8 mouse cellular contexts compared by ENCODE assay signal in the genomic region with DNA sequence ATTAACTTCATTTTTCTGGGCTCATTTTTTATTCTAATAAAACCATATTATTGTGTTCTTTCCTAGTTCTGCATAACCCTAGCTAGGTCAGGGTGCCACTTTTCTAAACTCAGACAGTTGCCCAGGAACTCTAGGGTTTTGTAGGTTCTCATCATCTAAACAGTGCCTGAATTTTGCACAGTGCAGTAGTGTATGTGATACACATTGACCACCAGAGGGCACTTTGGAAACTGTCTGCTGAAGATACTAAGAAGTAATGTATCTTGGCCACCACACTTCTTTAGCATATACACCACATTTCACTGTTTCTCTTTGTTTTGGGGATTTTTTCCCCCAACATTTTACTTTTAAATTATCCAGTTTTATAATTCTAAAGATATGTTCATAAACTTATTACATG. TPM values are rescaled to one million over a fixed set of nuclear protein-coding genes. Genes with fewer than 3 reads are reported as not detected.
A peak's percentile ranks its signal among the peaks of the same experiment; 100 is the strongest.
DNase-seq lines count a peak whose midpoint lies in the region; ATAC-seq and TF ChIP-seq lines count a peak whose summit lies in the region.

No protein-coding gene starts in this region.

- no peak overlapping the region for H3K27ac ChIP-seq in kidney, adult 2 months (ENCODE audit: insufficient read depth, low read depth, low read length)
- H3K27ac ChIP-seq in forebrain, embryonic 15.5 days (replicated peaks) = no peak overlapping the region

- TF ChIP-seq CTCF in kidney, adult 2 months (conservative IDR thresholded peaks at IDR 0.05; ENCODE audit: insufficient read depth, insufficient read length, low read depth, low read length) = 0 out of 2 replicates have a peak, but pooled peaks have one; percentile 20

- ATAC-seq in forebrain, embryonic 15.5 days (replicated peaks) = peak; percentile 92

- H3K27me3 ChIP-seq in kidney, adult 2 months (replicated peaks; ENCODE audit: control insufficient read depth, insufficient read depth, low read length) = no peaks in the 10 kb centered on the region
- H3K27me3 ChIP-seq in forebrain, embryonic 15.5 days = no peaks in the 10 kb centered on the region

- H3K4me1 ChIP-seq in kidney, adult 2 months (ENCODE audit: control insufficient read depth, insufficient read depth, low read length) = no peaks in the 10 kb centered on the region
- no peaks in the 10 kb centered on the region for H3K4me1 ChIP-seq in forebrain, embryonic 15.5 days

- peak; percentile 38 for DNase-seq in kidney, adult 2 months
- DNase-seq in kidney, postnatal 14 days = no peak
- peak; percentile 66 for DNase-seq in ES-CJ7 (ENCODE audit: low read depth, low spot score)
- DNase-seq in mesoderm, embryonic 11.5 days (ENCODE audit: low read depth, low spot score) = peak; percentile 59
- no peak for DNase-seq in left cerebral cortex, adult 18-20 months (ENCODE audit: low spot score in 2 of 2)
- no peak for DNase-seq in cerebellum, adult 9-11 months
- DNase-seq in left cerebral cortex, postnatal 10 days (ENCODE audit: extremely low spot score in 1 of 2, low spot score in 2 of 2) = no peak

- H3K4me2 ChIP-seq in forebrain, embryonic 15.5 days (replicated peaks) = no peak overlapping the region

- no peaks in the 10 kb centered on the region for H3K9me3 ChIP-seq in forebrain, embryonic 15.5 days

- H3K4me3 ChIP-seq in kidney, adult 2 months (ENCODE audit: insufficient read depth, low read depth, low read length) = no peak overlapping the region
- no peak overlapping the region for H3K4me3 ChIP-seq in forebrain, embryonic 15.5 days

- no peak for TF ChIP-seq POLR2A in kidney, adult 2 months (IDR thresholded peaks at IDR 0.05; ENCODE audit: low read depth, low read length)

- peaks cover 2% of the 10 kb centered on the region; the same call in 1 of the 2 replicates for H3K36me3 ChIP-seq in kidney, adult 2 months (ENCODE audit: control insufficient read depth, insufficient read depth, low read length)
- peaks cover 16% of the 10 kb centered on the region; the same call in 1 of the 2 replicates for H3K36me3 ChIP-seq in forebrain, embryonic 15.5 days

- no peak overlapping the region for H3K9ac ChIP-seq in forebrain, embryonic 15.5 days (replicated peaks)

- intact Hi-C loops in left cerebral cortex, postnatal 10 days (cut with DNase I) = no loop called here

RNA-seq across cellular contexts. Expression of a gene that starts 22.6 kb away (rescaled TPM):
- 5.3 and 7.0 TPM in 2 replicates for polyA plus RNA-seq in kidney, adult 2 months (2012; rRNA removed)
- 40.8 and 47.6 TPM in 2 replicates for polyA plus RNA-seq in forebrain, embryonic 15.5 days (2015; fragmentation: Nextera tagmentation; extraction: Ambion mirVana)
- 10 to 100 TPM; 34.2 to 35.6 TPM for total RNA-seq in left cerebral cortex, adult 18-20 months (2021)
- total RNA-seq in left cerebral cortex, postnatal 10 days (2021) = 10 to 100 TPM; 21.2 to 22.8 TPM

Comparison
In these comparisons a context has a peak if more than half of its experiments do, and no peak if none do; other contexts are left out.
1. DNase-seq: peak in kidney, adult 2 months (single experiment), ES-CJ7 (single experiment) and mesoderm, embryonic 11.5 days (single experiment); none in kidney, postnatal 14 days (single experiment), left cerebral cortex, adult 18-20 months (0 of 2), cerebellum, adult 9-11 months (single experiment) and left cerebral cortex, postnatal 10 days (0 of 2).